ENCODE assay signal across 8 mouse cellular contexts in the genomic region with DNA sequence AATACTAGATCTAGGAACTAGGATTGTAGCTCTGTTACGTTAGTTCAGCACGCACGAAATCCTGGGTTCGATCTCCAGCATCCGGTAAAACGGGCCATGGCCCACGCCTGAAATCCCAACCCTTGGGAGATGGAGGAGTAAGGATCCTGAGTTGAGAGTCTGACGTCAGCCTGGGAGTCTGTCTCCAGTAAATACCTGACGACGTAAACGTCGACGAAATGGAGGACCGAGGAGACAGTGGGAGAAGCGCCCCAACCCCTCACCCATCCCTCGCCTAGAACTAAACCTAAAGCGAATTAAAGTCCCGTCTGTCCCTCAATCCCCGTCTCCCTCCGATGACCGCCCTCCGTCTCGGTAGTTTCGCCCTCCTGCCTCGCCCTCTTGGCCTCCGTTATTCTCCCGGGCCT.
A peak's percentile ranks its signal among the peaks of the same experiment; 100 is the strongest.
DNase-seq lines count a peak whose midpoint lies in the region; ATAC-seq lines count a peak whose summit lies in the region.

No protein-coding gene starts in this region.

- ATAC-seq in cerebellum, adult (ENCODE audit: insufficient number of reproducible peaks, low FRiP score, low TSS enrichment): peak; percentile 62; the same call in 1 of the 2 replicates
- ATAC-seq in limb, embryonic 11.5 days (ENCODE audit: insufficient number of reproducible peaks, low FRiP score, low TSS enrichment, low read depth): peak; percentile 41; the same call in 1 of the 2 replicates
- ATAC-seq in midbrain, embryonic 15.5 days (replicated peaks): peak; percentile 80

- no peaks in the 10 kb centered on the region for H3K9me3 ChIP-seq in limb, embryonic 11.5 days (ENCODE audit: control insufficient read depth, low read length)
- H3K9me3 ChIP-seq in midbrain, embryonic 15.5 days: no peaks in the 10 kb centered on the region

- H3K9ac ChIP-seq in limb, embryonic 11.5 days (ENCODE audit: low read length): peak overlapping the region; percentile 84
- peak overlapping the region; percentile 94 for H3K9ac ChIP-seq in midbrain, embryonic 15.5 days

- H3K4me2 ChIP-seq in limb, embryonic 11.5 days (ENCODE audit: low read depth, severe bottlenecking): peak overlapping the region; percentile 38
- H3K4me2 ChIP-seq in midbrain, embryonic 15.5 days: peak overlapping the region; percentile 71

- H3K27ac ChIP-seq in limb, embryonic 11.5 days (replicated peaks; ENCODE audit: low read depth, low read length): peak overlapping the region; percentile 94
- H3K27ac ChIP-seq in midbrain, embryonic 15.5 days: peak overlapping the region; percentile 98

- no peaks in the 10 kb centered on the region for H3K27me3 ChIP-seq in limb, embryonic 11.5 days (ENCODE audit: control insufficient read depth, insufficient read depth, low read length)
- H3K27me3 ChIP-seq in midbrain, embryonic 15.5 days (replicated peaks): no peaks in the 10 kb centered on the region

- no peak for DNase-seq in cerebellum, postnatal 25 days
- DNase-seq in right cerebral cortex, adult 2 months (ENCODE audit: low spot score in 2 of 2): peak; percentile 59 to 63
- DNase-seq in right cerebral cortex, postnatal 25 days: no peak
- peak; percentile 73 for DNase-seq in forelimb bud, embryonic 11.5 days (ENCODE audit: low read depth, low spot score)
- DNase-seq in limb, embryonic 11.5 days (ENCODE audit: low spot score): no peak
- DNase-seq in gastrocnemius, adult 8-10 months (ENCODE audit: low spot score in 2 of 2): no peak

- H3K4me3 ChIP-seq in limb, embryonic 11.5 days (ENCODE audit: low read depth, low read length): peak overlapping the region; percentile 77
- peak overlapping the region; percentile 83 for H3K4me3 ChIP-seq in midbrain, embryonic 15.5 days

- H3K4me1 ChIP-seq in limb, embryonic 11.5 days (ENCODE audit: control insufficient read depth, insufficient read depth, low read length): peaks cover 7% of the 10 kb centered on the region; the same call in 1 of the 2 replicates
- peaks cover 30% of the 10 kb centered on the region for H3K4me1 ChIP-seq in midbrain, embryonic 15.5 days

- H3K36me3 ChIP-seq in limb, embryonic 11.5 days (ENCODE audit: control insufficient read depth, insufficient read depth, low read length): no peaks in the 10 kb centered on the region
- H3K36me3 ChIP-seq in midbrain, embryonic 15.5 days (replicated peaks): no peaks in the 10 kb centered on the region

- WGBS in limb, embryonic 11.5 days: under 1% methylated on average over 27 of the region's 27 CpGs
- WGBS in midbrain, embryonic 15.5 days: 0% methylated on average over 27 of the region's 27 CpGs

Comparison
In these comparisons a context has a peak if more than half of its experiments do, and no peak if none do; other contexts are left out.
1. DNase-seq: peak in right cerebral cortex, adult 2 months (2 of 2) and forelimb bud, embryonic 11.5 days (single experiment); none in cerebellum, postnatal 25 days (0 of 2), right cerebral cortex, postnatal 25 days (single experiment), limb, embryonic 11.5 days (single experiment) and gastrocnemius, adult 8-10 months (0 of 2).
2. Peak in every context shown above with its lines, with median percentiles within 50 percentile points of each other: ATAC-seq.